11 mouse cellular contexts compared by ENCODE assay signal in genomic region chr12:52393981-52394718, GRCm38 (mm10).
A peak's percentile ranks its signal among the peaks of the same experiment; 100 is the strongest.
DNase-seq lines count a peak whose midpoint lies in the region; ATAC-seq lines count a peak whose summit lies in the region.
"Had no signal": no experiment of that assay in that cellular context is flagged by ENCODE, and none has a peak within 500 bp of the region (broad histone marks: within the 10 kb centered on the region; RNA-seq: fewer than 3 reads in every experiment).

No protein-coding gene starts in this region.

- DNase-seq in heart, adult 11 months, result peak; percentile 85
- peak; percentile 66 for DNase-seq in retina, postnatal 1 day
- DNase-seq in retina, embryonic 14.5 days (ENCODE audit: low spot score), result no peak
- DNase-seq in frontal cortex, postnatal 14 days (ENCODE audit: low spot score in 2 of 2), result no peak
- DNase-seq: kidney, adult 11 months had no signal

- H3K4me3 ChIP-seq in heart, embryonic 11.5 days (ENCODE audit: low read depth, low read length), result no peak overlapping the region
- H3K4me3 ChIP-seq in hindbrain, embryonic 13.5 days, result no peak overlapping the region
- H3K4me3 ChIP-seq in stomach, embryonic 15.5 days (replicated peaks), result no peak overlapping the region

- H3K9ac ChIP-seq in heart, embryonic 11.5 days (ENCODE audit: low read depth, low read length), result no peak overlapping the region
- no peak overlapping the region for H3K9ac ChIP-seq in hindbrain, embryonic 13.5 days
- no peak overlapping the region for H3K9ac ChIP-seq in stomach, embryonic 15.5 days

- no peaks in the 10 kb centered on the region for H3K36me3 ChIP-seq in heart, embryonic 11.5 days (ENCODE audit: control insufficient read depth, insufficient read depth, low read length)
- no peaks in the 10 kb centered on the region for H3K36me3 ChIP-seq in hindbrain, embryonic 13.5 days
- H3K36me3 ChIP-seq in stomach, embryonic 15.5 days, result no peaks in the 10 kb centered on the region

- ATAC-seq in heart, embryonic 11.5 days (replicated peaks; ENCODE audit: insufficient number of reproducible peaks, low FRiP score, low TSS enrichment), result no peak
- peak; percentile 33; the same call in 1 of the 2 replicates for ATAC-seq in hindbrain, embryonic 13.5 days (ENCODE audit: low FRiP score)
- ATAC-seq in stomach, embryonic 15.5 days (ENCODE audit: insufficient read depth, low FRiP score, low read depth), result peak; percentile 40; the same call in 1 of the 2 replicates
- ATAC-seq in megakaryocyte-erythroid progenitor cell, adult 5-6 weeks (replicated peaks; ENCODE audit: low FRiP score, low TSS enrichment, poor library complexity, severe bottlenecking), result no peak
- ATAC-seq: Patski had no signal

- no peaks in the 10 kb centered on the region for H3K9me3 ChIP-seq in heart, embryonic 11.5 days (replicated peaks; ENCODE audit: control insufficient read depth, low read length)
- H3K9me3 ChIP-seq in hindbrain, embryonic 13.5 days, result no peaks in the 10 kb centered on the region
- no peaks in the 10 kb centered on the region for H3K9me3 ChIP-seq in stomach, embryonic 15.5 days

- no peak overlapping the region for H3K4me2 ChIP-seq in heart, embryonic 11.5 days
- no peak overlapping the region for H3K4me2 ChIP-seq in hindbrain, embryonic 13.5 days
- no peak overlapping the region for H3K4me2 ChIP-seq in stomach, embryonic 15.5 days
- H3K4me2 ChIP-seq: liver, embryonic 11.5 days had no signal

- 65% methylated on average over 15 of the region's 15 CpGs for WGBS in heart, embryonic 11.5 days (ENCODE audit: insufficient replicate concordance)
- WGBS in hindbrain, embryonic 13.5 days, result 68% methylated on average over 15 of the region's 15 CpGs
- WGBS in stomach, embryonic 15.5 days, result 64% methylated on average over 15 of the region's 15 CpGs

- H3K27me3 ChIP-seq in heart, embryonic 11.5 days (ENCODE audit: control insufficient read depth, insufficient read depth, low read length), result no peaks in the 10 kb centered on the region
- no peaks in the 10 kb centered on the region for H3K27me3 ChIP-seq in hindbrain, embryonic 13.5 days
- H3K27me3 ChIP-seq in stomach, embryonic 15.5 days (replicated peaks), result no peaks in the 10 kb centered on the region
- H3K27me3 ChIP-seq: Patski had no signal

- no peak overlapping the region for H3K27ac ChIP-seq in heart, embryonic 11.5 days (ENCODE audit: low read depth, low read length)
- H3K27ac ChIP-seq in hindbrain, embryonic 13.5 days, result no peak overlapping the region; the same call in 1 of the 2 replicates
- no peak overlapping the region for H3K27ac ChIP-seq in stomach, embryonic 15.5 days

- peaks cover 22% of the 10 kb centered on the region for H3K4me1 ChIP-seq in heart, embryonic 11.5 days (ENCODE audit: control insufficient read depth, insufficient read depth, low read length)
- peaks cover 45% of the 10 kb centered on the region for H3K4me1 ChIP-seq in hindbrain, embryonic 13.5 days (replicated peaks)
- H3K4me1 ChIP-seq in stomach, embryonic 15.5 days, result peaks cover 7% of the 10 kb centered on the region; the same call in 1 of the 2 replicates

Comparison
In these comparisons a context has a peak if more than half of its experiments do, and no peak if none do; other contexts are left out.
1. DNase-seq: peak in heart, adult 11 months (single experiment) and retina, postnatal 1 day (single experiment); none in retina, embryonic 14.5 days (single experiment) and frontal cortex, postnatal 14 days (0 of 2).
2. ATAC-seq: peak in hindbrain, embryonic 13.5 days (single experiment) and stomach, embryonic 15.5 days (single experiment); none in heart, embryonic 11.5 days (single experiment) and megakaryocyte-erythroid progenitor cell, adult 5-6 weeks (single experiment).